Mouse (Mus musculus): ENCODE results near the gene Gm28042. TPM values are rescaled to one million over a fixed set of nuclear protein-coding genes. Genes with fewer than 3 reads are reported as not detected.
A peak's percentile ranks its signal among the peaks of the same experiment; 100 is the strongest.

The Gm28042 gene
- polyA plus RNA-seq, 1 experiment from 2014 or later = 0.70 TPM

DNA sequence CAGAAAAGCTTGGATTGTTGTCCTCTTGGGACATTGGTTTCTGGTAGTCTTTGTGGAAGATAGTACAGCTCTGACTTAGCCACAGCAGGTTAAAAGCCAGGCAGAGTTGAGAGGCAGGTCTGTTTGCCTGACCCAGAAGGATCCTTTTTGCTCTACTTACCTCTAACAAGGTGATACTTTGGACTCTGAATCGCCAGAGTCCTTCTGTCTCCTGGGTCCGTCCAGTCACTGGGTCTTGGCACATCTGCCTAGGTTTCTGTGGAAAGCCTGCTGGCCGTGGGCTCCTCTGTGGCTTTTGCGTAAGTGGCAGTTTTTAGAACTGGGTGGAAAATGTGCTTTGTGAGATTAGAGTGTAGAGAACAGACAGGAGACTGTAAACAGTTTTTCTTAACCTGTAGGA lies 38.3 kb upstream of the Gm28042 start:
- H3K9ac ChIP-seq (replicated peaks; ENCODE audit: low read depth) = no peak overlapping the region
- no peak overlapping the region for H3K4me3 ChIP-seq (ENCODE audit: low read depth, low read length)
- ATAC-seq (no peak), DNase-seq (ENCODE audit: low spot score) (no peak)
- H3K27ac ChIP-seq (ENCODE audit: low read length) = peak overlapping the region; percentile 35; the same call in 1 of the 2 replicates
- TF ChIP-seq CTCF (IDR thresholded peaks at IDR 0.05) (no peak), EP300 (IDR thresholded peaks at IDR 0.05) (no peak)
- H3K4me1 ChIP-seq (ENCODE audit: insufficient read depth, low read depth, low read length) = peaks cover 3% of the 10 kb centered on the region; the same call in 1 of the 2 replicates
- no peaks in the 10 kb centered on the region for H3K9me3 ChIP-seq (ENCODE audit: low read length)
- no peaks in the 10 kb centered on the region for H3K27me3 ChIP-seq (replicated peaks; ENCODE audit: insufficient read depth, low read length)
- H3K4me2 ChIP-seq (replicated peaks; ENCODE audit: low read depth, low read length) = no peak overlapping the region
- no peaks in the 10 kb centered on the region for H3K36me3 ChIP-seq (ENCODE audit: insufficient read depth, low read length)
- 71% methylated on average over 4 of the region's 4 CpGs for WGBS

DNA sequence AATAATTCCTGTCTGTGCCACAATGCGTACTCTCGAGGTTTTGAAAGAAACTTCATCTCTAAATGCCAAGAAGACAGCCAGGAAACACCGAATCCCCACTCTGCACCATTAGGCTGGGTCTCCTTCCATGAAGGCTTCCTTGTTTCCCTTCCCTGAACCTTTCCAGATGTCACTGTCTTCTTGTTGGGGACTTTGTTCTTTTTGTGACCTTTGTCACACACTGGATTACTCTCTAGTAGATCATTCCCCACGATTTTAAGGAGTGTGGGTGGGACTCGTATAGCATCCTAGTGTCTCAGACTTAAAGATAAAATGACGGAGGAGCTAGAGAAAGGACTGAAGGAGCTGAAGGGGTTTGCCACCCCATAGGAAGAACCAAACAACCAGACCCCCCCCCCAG lies 36.4 kb upstream of the Gm28042 start:
- H3K9me3 ChIP-seq (ENCODE audit: low read length) = no peaks in the 10 kb centered on the region
- TF ChIP-seq EP300 (IDR thresholded peaks at IDR 0.05) (no peak), CTCF (IDR thresholded peaks at IDR 0.05) (no peak)
- H3K36me3 ChIP-seq (ENCODE audit: insufficient read depth, low read length) = no peaks in the 10 kb centered on the region
- no peak overlapping the region for H3K4me2 ChIP-seq (replicated peaks; ENCODE audit: low read depth, low read length)
- no peak overlapping the region for H3K9ac ChIP-seq (replicated peaks; ENCODE audit: low read depth)
- no peak overlapping the region for H3K27ac ChIP-seq (ENCODE audit: low read length)
- H3K4me3 ChIP-seq (ENCODE audit: low read depth, low read length) = no peak overlapping the region
- DNase-seq (ENCODE audit: low spot score) (no peak), ATAC-seq (no peak)
- H3K4me1 ChIP-seq (ENCODE audit: insufficient read depth, low read depth, low read length) = peaks cover 12% of the 10 kb centered on the region
- 74% methylated on average over 6 of the region's 6 CpGs for WGBS
- H3K27me3 ChIP-seq (replicated peaks; ENCODE audit: insufficient read depth, low read length) = no peaks in the 10 kb centered on the region

DNA sequence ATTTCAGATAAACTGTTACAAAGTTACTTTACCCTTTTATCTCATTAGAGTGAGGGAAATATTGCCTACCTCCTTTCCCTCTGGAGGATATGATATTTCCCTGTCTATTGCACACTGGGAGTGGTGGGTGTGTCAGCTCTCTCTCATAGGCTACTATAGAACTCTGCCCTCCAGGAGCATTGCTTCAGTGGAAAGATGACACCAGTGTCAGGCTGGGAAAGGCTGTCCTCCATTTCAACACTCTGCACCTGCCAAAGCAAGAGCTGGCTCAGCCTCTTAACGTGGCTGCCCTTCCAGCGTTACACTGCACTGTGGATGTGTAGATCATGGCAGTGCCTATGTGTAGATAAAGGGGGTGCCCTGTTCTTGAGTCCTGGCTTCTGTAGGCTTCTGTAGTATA lies 34.9 kb upstream of the Gm28042 start:
- 81% methylated on average over 2 of the region's 2 CpGs for WGBS

DNA sequence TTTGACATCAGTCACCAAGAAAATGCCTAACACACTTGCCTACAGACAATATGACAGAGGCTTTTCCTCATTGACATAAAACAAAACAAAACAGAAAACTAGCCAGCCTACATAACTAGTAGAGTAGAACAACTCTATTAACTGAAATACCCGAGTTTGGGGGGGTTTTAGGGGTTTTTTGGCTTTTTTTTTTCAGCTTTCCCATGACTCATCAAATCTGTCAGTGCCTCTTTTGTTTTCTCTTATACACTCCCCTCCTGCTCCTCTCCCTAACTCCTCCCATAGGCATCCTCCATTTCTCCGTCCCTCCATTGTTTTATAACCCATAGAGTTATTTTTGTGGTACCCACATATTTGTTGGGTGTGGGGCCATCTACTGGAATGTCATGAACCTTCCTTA lies 33.8 kb upstream of the Gm28042 start:
- Histone ChIP-seq H3K9ac (replicated peaks; ENCODE audit: low read depth) (no peak overlapping the region), H3K36me3 (ENCODE audit: insufficient read depth, low read length) (no peaks in the 10 kb centered on the region), H3K4me1 (ENCODE audit: insufficient read depth, low read depth, low read length) (peaks cover 16% of the 10 kb centered on the region), H3K4me2 (replicated peaks; ENCODE audit: low read depth, low read length) (no peak overlapping the region), H3K9me3 (ENCODE audit: low read length) (no peaks in the 10 kb centered on the region), H3K4me3 (ENCODE audit: low read depth, low read length) (no peak overlapping the region), H3K27ac (ENCODE audit: low read length) (0 out of 2 replicates have a peak overlapping the region, but pooled peaks have one; percentile 11), H3K27me3 (replicated peaks; ENCODE audit: insufficient read depth, low read length) (no peaks in the 10 kb centered on the region)
- TF ChIP-seq EP300 (IDR thresholded peaks at IDR 0.05) = no peak
- TF ChIP-seq CTCF (IDR thresholded peaks at IDR 0.05) = no peak
- ATAC-seq (no peak), DNase-seq (ENCODE audit: low spot score) (no peak)
- WGBS = 52% methylated on average over 2 of the region's 2 CpGs

More for the DNA sequence above, 34.9 kb upstream of the Gm28042 start:
- H3K9ac ChIP-seq (replicated peaks; ENCODE audit: low read depth) = no peak overlapping the region
- TF ChIP-seq EP300 (IDR thresholded peaks at IDR 0.05) (no peak), CTCF (IDR thresholded peaks at IDR 0.05) (no peak)
- no peaks in the 10 kb centered on the region for H3K36me3 ChIP-seq (ENCODE audit: insufficient read depth, low read length)
- no peaks in the 10 kb centered on the region for H3K27me3 ChIP-seq (replicated peaks; ENCODE audit: insufficient read depth, low read length)
- ATAC-seq = no peak
- no peak overlapping the region for H3K27ac ChIP-seq (ENCODE audit: low read length)
- H3K4me1 ChIP-seq (ENCODE audit: insufficient read depth, low read depth, low read length) = peaks cover 16% of the 10 kb centered on the region
- H3K4me3 ChIP-seq (ENCODE audit: low read depth, low read length) = no peak overlapping the region
- no peak for DNase-seq (ENCODE audit: low spot score)
- no peak overlapping the region for H3K4me2 ChIP-seq (replicated peaks; ENCODE audit: low read depth, low read length)
- no peaks in the 10 kb centered on the region for H3K9me3 ChIP-seq (ENCODE audit: low read length)

DNA sequence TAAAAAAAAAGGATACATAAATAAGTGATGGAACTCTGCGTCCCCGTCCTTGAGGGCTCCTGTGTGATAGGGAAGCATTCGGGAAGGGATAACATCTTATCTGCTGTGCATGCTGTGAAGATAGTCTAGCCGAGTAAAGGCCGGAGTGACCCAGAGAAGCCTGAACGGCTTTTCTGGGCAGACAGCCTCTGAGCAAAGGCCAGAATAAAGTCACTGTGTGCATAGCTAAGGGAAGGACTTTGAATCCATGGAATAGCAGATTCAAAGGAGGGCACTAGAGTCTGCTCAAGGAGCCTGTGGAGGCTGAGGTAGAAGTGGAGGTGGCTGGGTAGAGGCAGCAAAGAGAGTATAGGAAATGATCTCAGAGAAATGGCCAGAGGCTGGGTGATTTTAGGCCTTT lies 32.5 kb upstream of the Gm28042 start:
- Histone ChIP-seq H3K4me2 (replicated peaks; ENCODE audit: low read depth, low read length) (no peak overlapping the region), H3K4me3 (ENCODE audit: low read depth, low read length) (no peak overlapping the region), H3K9me3 (ENCODE audit: low read length) (no peaks in the 10 kb centered on the region), H3K27ac (ENCODE audit: low read length) (peak overlapping the region; percentile 76), H3K27me3 (replicated peaks; ENCODE audit: insufficient read depth, low read length) (no peaks in the 10 kb centered on the region), H3K4me1 (ENCODE audit: insufficient read depth, low read depth, low read length) (peaks cover 13% of the 10 kb centered on the region), H3K9ac (replicated peaks; ENCODE audit: low read depth) (peak overlapping the region; percentile 26; the same call in 1 of the 2 replicates), H3K36me3 (ENCODE audit: insufficient read depth, low read length) (no peaks in the 10 kb centered on the region)
- WGBS = 77% methylated on average over 6 of the region's 6 CpGs
- ATAC-seq = no peak
- TF ChIP-seq EP300 (IDR thresholded peaks at IDR 0.05) (no peak), CTCF (IDR thresholded peaks at IDR 0.05) (no peak)
- no peak for DNase-seq (ENCODE audit: low spot score)

DNA sequence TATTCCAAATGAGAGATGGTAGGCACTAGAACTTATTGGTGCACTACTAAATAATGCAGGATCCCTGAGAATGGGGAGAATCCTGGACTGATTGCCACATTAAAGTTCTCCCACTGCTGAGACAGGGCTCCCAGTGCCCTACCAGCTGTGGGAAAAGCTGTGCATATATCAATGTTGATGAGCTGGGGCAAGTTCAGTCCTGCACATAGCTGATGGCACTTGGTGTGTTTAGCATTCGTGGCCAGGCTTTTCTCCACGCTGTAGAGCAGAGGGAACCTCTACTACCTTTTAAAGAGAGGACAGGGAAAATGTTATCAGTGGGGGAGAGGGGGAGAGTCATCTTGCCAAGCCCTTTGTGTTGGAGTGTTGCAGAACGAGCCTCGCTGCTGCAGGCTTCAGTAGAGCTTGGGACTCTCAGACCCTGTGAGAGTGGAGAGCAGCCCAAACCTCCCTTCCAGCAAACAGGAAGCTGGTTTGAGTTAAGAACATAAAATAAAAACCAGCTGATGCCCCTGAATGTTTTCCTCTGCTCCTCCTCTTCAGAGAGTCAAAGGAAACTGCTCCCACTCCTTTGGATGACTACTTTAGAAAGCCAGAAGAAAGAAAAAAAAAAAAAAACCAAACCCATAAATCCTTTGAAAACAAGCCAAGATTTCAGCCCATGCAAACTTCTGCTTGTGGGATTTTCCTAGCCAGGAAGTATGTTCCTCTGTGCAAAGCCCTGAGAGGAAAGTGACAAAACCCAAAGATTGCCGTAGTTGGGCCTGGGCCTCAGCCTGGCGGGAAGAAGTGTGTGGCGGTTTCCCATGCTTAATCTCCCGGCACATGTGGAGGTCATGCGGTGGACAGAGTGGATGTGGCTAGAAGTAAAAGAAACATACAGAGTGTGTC lies 31.7 kb upstream of the Gm28042 start:
- Histone ChIP-seq H3K9ac (replicated peaks; ENCODE audit: low read depth) (peak overlapping the region; percentile 26; the same call in 1 of the 2 replicates), H3K27me3 (replicated peaks; ENCODE audit: insufficient read depth, low read length) (no peaks in the 10 kb centered on the region), H3K4me1 (ENCODE audit: insufficient read depth, low read depth, low read length) (peaks cover 13% of the 10 kb centered on the region), H3K36me3 (ENCODE audit: insufficient read depth, low read length) (no peaks in the 10 kb centered on the region), H3K4me2 (replicated peaks; ENCODE audit: low read depth, low read length) (no peak overlapping the region), H3K27ac (ENCODE audit: low read length) (peak overlapping the region; percentile 76), H3K4me3 (ENCODE audit: low read depth, low read length) (no peak overlapping the region), H3K9me3 (ENCODE audit: low read length) (no peaks in the 10 kb centered on the region)
- peak; percentile 69 for DNase-seq (ENCODE audit: low spot score)
- 20% methylated on average over 9 of the region's 9 CpGs for WGBS
- ATAC-seq = peak; percentile 17
- no peak for TF ChIP-seq EP300 (IDR thresholded peaks at IDR 0.05)
- no peak for TF ChIP-seq CTCF (IDR thresholded peaks at IDR 0.05)

All from lung, postnatal 0 days (tissue).